Mouse (Mus musculus) induced T-regulatory cell, adult 2 months (primary cell): Measurements from ENCODE around the gene Ntn5.

Experiments
- DNase-seq: peaks from one replicate; pipeline ENCODE4 v3.0.0-alpha.2; 2012; ENCODE audit warnings: low read depth

The Ntn5 gene

DNA sequence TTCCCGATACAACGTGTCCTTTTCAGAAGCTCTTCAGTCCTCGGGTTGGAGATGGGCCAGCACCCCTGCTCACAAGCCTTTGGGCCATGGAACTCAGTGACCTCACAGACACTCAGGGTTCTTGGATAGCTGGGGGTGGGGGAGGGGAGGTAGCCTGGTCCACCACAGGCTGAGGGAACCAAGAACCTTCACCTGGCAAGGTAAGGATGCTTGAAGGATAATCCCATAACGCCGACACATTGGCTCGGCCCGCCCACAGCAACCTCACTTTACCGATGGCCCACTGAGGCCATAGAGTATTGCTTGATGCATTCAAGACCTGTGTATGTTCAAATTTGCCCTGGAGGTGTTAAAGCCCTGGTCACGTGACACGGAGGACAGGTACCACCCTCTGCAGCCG lies 41.9 kb downstream of the Ntn5 start, which contains the start of gene Spaca4:
Gene Spaca4 (minus strand): TSS at position 101 of the 400 bp plus-strand sequence.
- no peak for DNase-seq

DNA sequence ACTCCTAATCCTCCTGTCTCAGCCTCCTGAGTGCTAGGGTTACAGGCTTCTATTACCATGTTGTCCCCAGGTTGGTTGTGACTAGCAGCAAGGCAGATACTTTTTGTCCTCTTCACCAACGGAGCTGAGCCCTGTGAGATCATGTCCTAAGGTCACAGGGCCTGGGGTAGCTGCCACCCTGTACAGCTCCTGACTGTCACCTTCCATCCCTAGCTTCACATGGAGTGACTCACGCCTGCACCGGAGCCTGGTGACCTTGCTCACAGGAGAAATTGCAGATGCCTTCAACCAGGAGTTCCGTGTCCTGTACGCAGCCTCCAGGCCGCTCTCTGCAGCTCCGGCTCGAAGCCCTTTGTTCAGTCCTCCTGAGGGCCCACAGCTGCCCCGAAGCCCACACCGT lies 42.6 kb downstream of the Ntn5 start:
- DNase-seq: no peak

DNA sequence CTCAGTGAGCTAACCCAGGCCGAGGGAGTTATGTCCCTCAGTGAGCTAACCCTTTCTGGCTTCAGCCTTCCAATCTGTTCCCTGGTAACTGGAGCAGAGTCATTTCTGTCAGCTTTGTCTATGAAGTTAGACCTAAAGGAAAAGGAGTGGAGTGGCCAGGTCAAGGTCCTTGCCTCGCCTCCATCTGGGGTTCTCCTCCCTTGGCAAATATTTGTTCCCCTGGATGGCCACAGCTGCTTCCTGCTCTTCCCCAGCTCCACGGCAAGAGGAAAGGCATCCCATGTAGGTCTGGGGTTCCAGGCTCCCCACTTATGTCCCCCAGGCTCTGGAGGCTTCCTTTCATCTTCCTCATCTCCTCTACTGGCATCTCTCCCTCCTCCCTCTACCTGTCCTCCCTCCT lies 43.8 kb downstream of the Ntn5 start:
- DNase-seq: no peak

DNA sequence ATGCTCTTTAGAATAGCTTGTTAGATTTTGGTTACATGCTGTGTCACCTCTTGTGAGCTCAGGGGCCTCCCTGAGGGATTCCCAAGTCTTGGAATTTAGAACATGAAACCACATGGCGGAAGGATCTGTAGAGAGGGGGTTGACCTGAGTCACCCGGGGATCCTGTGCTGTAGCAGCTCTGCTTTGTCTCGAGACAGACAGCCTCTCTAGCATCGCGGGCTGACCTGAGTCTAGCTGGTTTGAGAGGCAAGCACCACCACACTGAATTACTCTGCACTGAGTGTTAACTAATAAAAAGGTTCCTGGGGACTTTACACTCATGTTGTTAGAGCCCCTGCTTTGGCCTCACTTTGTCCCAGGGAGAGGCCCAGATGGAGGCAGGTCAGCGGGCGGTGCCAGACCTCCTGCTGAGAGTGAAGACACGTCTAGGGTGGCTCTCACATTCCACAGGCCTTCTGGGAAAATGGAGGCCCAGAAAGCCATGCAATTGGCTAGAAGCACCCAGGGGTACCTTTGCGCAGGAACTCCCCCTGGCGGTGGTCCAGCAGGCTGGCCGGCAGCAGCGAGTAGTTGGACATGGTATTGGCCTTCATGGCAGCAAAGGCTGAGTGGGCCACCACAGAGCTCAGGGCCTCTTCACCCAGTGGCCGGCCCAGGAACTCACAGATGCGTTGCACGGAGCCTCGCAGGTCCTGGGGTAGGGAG lies 47.1 kb downstream of the Ntn5 start:
- peak; percentile 53 for DNase-seq

DNA sequence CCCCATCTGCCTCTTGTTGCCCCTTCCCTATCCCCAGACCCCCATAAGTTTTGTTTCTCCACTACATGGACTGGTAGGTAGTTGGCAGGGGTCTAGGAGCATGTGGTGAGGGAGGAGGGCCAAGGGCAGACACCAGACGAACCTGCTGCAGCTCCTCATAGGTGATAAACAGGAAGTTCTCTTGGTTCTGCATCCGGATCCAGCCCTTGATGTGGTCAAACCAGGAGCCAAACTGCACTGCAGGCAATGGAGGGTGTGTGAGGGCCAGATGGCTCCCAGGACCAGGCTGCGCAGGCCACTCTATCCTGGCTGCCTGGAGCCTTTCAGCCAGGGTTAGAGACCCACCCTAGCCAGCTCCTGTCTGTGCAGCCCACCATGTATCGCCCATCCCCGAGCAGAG lies 49.7 kb downstream of the Ntn5 start:
- DNase-seq: peak; percentile 87

DNA sequence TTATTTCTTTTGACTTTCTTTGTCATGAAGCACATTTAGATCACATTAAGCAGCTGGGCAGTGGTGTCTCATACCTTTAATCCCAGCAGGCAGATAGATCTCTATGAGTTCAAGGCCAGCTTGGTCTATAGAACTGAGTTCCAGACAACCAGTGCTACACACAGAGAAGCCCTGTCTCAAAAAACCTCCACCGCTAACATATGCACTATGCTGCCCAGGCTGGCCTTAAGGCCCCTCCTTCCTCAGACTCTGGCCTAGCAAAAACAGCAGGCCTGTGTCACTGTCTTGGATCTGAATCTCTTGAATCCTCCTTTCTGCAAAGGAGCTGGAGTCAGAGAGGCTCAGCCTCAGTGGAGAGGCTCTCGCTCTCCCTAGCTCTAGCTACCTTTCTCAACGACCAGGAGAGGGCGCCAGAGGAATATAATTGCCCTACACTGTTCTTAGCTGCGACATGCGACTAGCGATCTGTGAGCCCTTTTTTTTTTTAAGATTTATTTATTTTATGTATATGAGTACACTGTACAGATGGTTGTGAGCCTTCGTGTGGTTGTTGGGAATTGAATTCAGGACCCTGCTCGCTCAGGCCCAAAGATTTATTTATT lies 55.4 kb downstream of the Ntn5 start:
- peak; percentile 98 for DNase-seq

DNA sequence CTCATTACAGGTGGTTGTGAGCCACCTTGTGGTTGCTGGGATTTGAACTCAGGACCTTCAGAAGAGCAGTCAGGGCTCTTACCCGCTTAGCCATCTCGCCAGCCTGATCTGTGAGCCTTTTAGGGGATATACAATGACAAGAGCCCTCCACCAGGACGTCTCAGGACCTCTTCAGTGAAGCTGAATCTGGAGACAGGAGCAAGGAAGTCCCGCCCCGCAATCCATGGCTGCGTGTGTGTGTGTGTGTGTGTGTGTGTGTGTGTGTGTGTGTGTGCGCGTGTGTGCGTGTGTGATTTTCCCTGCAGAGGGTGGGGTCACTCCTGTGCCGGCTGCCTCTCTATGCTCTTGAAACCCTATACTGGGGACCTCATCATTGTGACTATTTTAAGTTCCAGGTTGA lies 56.0 kb downstream of the Ntn5 start:
- peak; percentile 62 for DNase-seq

DNA sequence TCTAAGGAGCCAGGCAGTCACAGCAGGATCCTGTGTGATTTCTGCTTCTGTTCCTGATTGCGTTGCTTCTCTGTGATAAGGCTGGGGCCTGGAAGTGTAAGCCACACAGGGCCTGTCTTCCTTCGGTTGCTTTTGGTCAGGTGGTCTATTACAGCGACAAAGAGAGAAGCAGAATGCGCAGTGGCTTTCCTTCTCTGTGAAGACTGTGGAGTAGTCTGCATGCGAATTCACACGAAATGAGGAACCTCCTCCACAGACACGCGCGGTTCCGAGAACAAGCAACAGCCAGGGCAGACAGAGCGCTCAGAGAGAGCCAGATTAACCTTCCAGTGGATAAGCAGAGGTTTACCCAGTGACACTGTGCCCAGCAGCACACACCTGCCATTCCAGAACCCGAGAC lies 57.5 kb downstream of the Ntn5 start:
- no peak for DNase-seq

DNA sequence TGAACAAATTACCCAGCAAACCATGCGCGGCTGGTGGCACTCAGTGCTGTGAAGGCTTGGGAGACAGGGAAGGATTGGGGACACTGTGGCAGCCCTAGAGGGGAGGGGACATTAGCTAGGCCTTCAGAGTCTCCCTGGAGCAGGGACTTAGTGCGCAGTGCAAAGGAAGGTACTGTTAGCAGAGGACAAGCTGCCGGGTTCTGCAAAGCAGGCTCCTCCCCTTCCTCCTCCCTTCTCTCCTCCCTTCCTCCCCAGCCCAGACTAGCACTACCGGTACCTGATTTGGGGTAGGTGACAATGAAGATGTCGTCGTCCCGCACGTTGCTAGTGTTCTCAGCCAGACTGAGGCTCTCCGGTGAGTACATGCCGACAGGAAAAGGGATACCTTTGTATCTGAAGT lies 58.0 kb downstream of the Ntn5 start:
- peak; percentile 90 for DNase-seq

DNA sequence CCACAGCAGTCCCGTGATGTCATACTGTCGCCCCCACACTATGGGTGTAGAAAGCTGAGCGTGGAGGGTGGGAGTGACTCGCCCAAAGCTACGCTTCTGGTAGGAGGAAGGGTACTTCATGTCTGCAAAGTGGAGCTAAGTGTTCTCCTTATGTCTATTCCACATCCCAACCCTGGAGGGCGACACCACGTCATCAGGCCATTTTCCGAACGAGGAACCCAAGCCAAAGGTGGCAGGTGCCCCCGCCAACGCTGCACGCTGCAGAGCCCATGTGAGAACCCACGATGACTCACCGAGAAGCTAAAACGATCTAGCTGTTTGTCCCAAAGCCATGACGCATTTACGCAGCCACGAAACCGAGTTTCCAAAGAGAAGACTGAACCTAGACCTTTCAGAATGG lies 58.5 kb downstream of the Ntn5 start:
- peak; percentile 90 for DNase-seq
